Mouse (Mus musculus) gastrocnemius, postnatal 14 days (tissue): ENCODE measurements around the gene Stx16. TPM values are rescaled to one million over a fixed set of nuclear protein-coding genes. Genes with fewer than 3 reads are reported as not detected.

Experiments used
- DNase-seq: peaks from one replicate; pipeline ENCODE4 v3.0.0; 2021; ENCODE audit warnings: mixed read lengths
- intact Hi-C: fragments of 180-260 bp; cut with DNase I; formaldehyde crosslinking; loops from one replicate; pipeline ENCODE4 v1.15.1; 2025; ENCODE audit warnings: low total_unique reads
- total RNA-seq, 2 experiments: library from RNA; stranded (reverse); gene quantifications; 2 replicates each; pipeline ENCODE4 v1.2.3; 2021

Stx16 gene
- total RNA-seq, 2 experiments from 2014 or later: 22.1 to 26.1 TPM

- intact Hi-C loops: no loop called here
- DNase-seq: no peak
Observed at GRCm38 (mm10) chr2:174120631-174121030, 44.5 kb downstream of the Stx16 start.

- intact Hi-C loops: no loop called here
- no peak for DNase-seq
Observed at GRCm38 (mm10) chr2:174121411-174121947, 45.4 kb downstream of the Stx16 start.

GRCm38 (mm10) chr2:174122331-174122730 lies 46.2 kb downstream of the Stx16 start:
- no peak for DNase-seq
- intact Hi-C loops: no loop called here

GRCm38 (mm10) chr2:174123731-174124130 lies 47.6 kb downstream of the Stx16 start:
- intact Hi-C loops: no loop called here
- no peak for DNase-seq

GRCm38 (mm10) chr2:174126522-174127375 lies 50.6 kb downstream of the Stx16 start:
- DNase-seq: peak; percentile 73
- intact Hi-C loops: no loop called here

- intact Hi-C loops: no loop called here
- DNase-seq: no peak
Observed at GRCm38 (mm10) chr2:174127376-174127713, 51.2 kb downstream of the Stx16 start.

GRCm38 (mm10) chr2:174128926-174129325 lies 52.8 kb downstream of the Stx16 start:
- intact Hi-C loops: no loop called here
- no peak for DNase-seq

- intact Hi-C loops: no loop called here
- DNase-seq: no peak
Observed at GRCm38 (mm10) chr2:174130468-174131097, 54.5 kb downstream of the Stx16 start.

- intact Hi-C loops: no loop called here
Observed at GRCm38 (mm10) chr2:174132413-174132969, 56.4 kb downstream of the Stx16 start.

More at GRCm38 (mm10) chr2:174132413-174132969, 56.4 kb downstream of the Stx16 start:
- no peak for DNase-seq

Other genes with a start within 250 kb of the Stx16 start
- gene Npepl1, start 34.0 kb downstream of the Stx16 start, total RNA-seq: 10 to 100 TPM; 45.6 to 45.9 TPM
- gene Gnas, start 208.0 kb downstream of the Stx16 start, total RNA-seq: 1,000 to 10,000 TPM; 1,660 to 1,705 TPM